Comparison of ENCODE assay signal across 23 mouse cellular contexts in the genomic region with DNA sequence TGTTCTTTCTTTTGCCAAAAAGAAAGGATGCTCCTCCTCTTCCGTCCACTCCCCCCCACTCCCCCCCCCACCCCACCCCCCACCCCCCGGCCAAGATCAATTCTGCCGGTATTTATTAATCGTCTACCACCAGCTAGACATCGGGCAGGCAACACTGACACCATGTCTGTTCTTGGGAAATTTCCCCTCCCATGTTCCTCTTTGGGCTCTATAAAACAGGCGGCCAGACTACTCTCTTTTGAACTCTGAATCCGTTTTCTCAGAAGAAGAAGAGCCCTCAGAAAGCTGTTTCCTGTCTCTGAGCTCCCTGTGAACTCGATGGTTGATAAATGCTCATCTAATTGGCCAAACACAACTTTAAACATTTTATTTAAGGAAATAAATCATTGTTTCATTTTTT.
DNase-seq lines count a peak whose midpoint lies in the region; ATAC-seq and TF ChIP-seq lines count a peak whose summit lies in the region.
"Had no signal": no experiment of that assay in that cellular context is flagged by ENCODE, and none has a peak within 500 bp of the region (broad histone marks: within the 10 kb centered on the region; RNA-seq: fewer than 3 reads in every experiment).

No protein-coding gene starts in this region.

- intact Hi-C loops in heart, postnatal 14 days (cut with DNase I), result loop anchor here (5.0 kb wide), 1 partner anchor 48 kb away; no protein-coding TSS in a partner anchor

- peak; percentile 39 for DNase-seq in lung, embryonic 14.5 days
- DNase-seq in lung, adult 18-20 months, result no peak
- DNase-seq in CD4-positive, CD25-positive, alpha-beta regulatory T cell, adult 2 months (ENCODE audit: low read depth, low spot score), result peak; percentile 46
- peak; percentile 51 for DNase-seq in naive thymus-derived CD4-positive, alpha-beta T cell, adult 2 months (ENCODE audit: low read depth)
- DNase-seq in heart, postnatal 14 days, result no peak
- DNase-seq in layer of hippocampus, postnatal 10 days (ENCODE audit: low spot score in 2 of 2), result no peak
- DNase-seq: adrenal gland, adult 2 months; cerebellum, adult 18-20 months; cerebellum, postnatal 14 days; heart, postnatal 10 days; kidney, adult 2 months; kidney, postnatal 10 days; liver; lung, postnatal 10 days; thymus, adult 18-20 months had no signal

- no peak overlapping the region for H3K9ac ChIP-seq in lung, embryonic 14.5 days
- H3K9ac ChIP-seq: embryonic facial prominence, embryonic 12.5 days; forebrain, embryonic 12.5 days; heart, embryonic 12.5 days; liver, embryonic 15.5 days had no signal

- H3K27ac ChIP-seq in lung, embryonic 14.5 days (ENCODE audit: low read depth), result no peak overlapping the region
- H3K27ac ChIP-seq: embryonic facial prominence, embryonic 12.5 days; forebrain, embryonic 12.5 days; limb, embryonic 10.5 days; liver, embryonic 15.5 days had no signal

- 10% methylated on average over 8 of the region's 8 CpGs for WGBS in lung, embryonic 14.5 days

- ATAC-seq in lung, embryonic 14.5 days (ENCODE audit: insufficient read depth), result no peak
- peak; percentile 55 for ATAC-seq in granulocyte monocyte progenitor cell, adult 5-6 weeks (replicated peaks; ENCODE audit: poor library complexity, severe bottlenecking)

- H3K4me2 ChIP-seq in lung, embryonic 14.5 days, result no peak overlapping the region
- H3K4me2 ChIP-seq: liver, embryonic 15.5 days had no signal

- H3K9me3 ChIP-seq in lung, embryonic 14.5 days (ENCODE audit: low read depth, low read length), result no peaks in the 10 kb centered on the region
- H3K9me3 ChIP-seq: embryonic facial prominence, embryonic 12.5 days; forebrain, embryonic 12.5 days; heart, embryonic 12.5 days; limb, embryonic 10.5 days; liver, embryonic 15.5 days; megakaryocyte, embryonic 14.5 days had no signal

- no peak overlapping the region for H3K4me3 ChIP-seq in lung, embryonic 14.5 days (ENCODE audit: low read depth, low read length)
- H3K4me3 ChIP-seq: erythroblast, embryonic 14.5 days; liver, embryonic 15.5 days; megakaryocyte, embryonic 14.5 days had no signal

- no peaks in the 10 kb centered on the region for H3K36me3 ChIP-seq in lung, embryonic 14.5 days (ENCODE audit: insufficient read depth)
- H3K36me3 ChIP-seq: embryonic facial prominence, embryonic 12.5 days; forebrain, embryonic 12.5 days; heart, embryonic 12.5 days; limb, embryonic 10.5 days; liver, embryonic 15.5 days had no signal

- H3K4me1 ChIP-seq in lung, embryonic 14.5 days (ENCODE audit: insufficient read depth), result no peaks in the 10 kb centered on the region; the same call in 1 of the 2 replicates
- H3K4me1 ChIP-seq: liver, embryonic 15.5 days had no signal

- TF ChIP-seq CTCF in lung, embryonic 14.5 days (IDR thresholded peaks at IDR 0.05; ENCODE audit: low read depth), result no peak

- no peaks in the 10 kb centered on the region for H3K27me3 ChIP-seq in lung, embryonic 14.5 days (ENCODE audit: insufficient read depth, low read length)

Comparison
In these comparisons a context has a peak if more than half of its experiments do, and no peak if none do; other contexts are left out.
1. DNase-seq: peak in lung, embryonic 14.5 days (single experiment), CD4-positive, CD25-positive, alpha-beta regulatory T cell, adult 2 months (single experiment) and naive thymus-derived CD4-positive, alpha-beta T cell, adult 2 months (single experiment); none in lung, adult 18-20 months (0 of 2), heart, postnatal 14 days (0 of 2) and layer of hippocampus, postnatal 10 days (0 of 2).